ENCODE assay signal across 15 mouse cellular contexts in genomic region chr16:87578881-87579280, GRCm38 (mm10). TPM values are rescaled to one million over a fixed set of nuclear protein-coding genes. Genes with fewer than 3 reads are reported as not detected.
DNase-seq lines count a peak whose midpoint lies in the region; TF ChIP-seq lines count a peak whose summit lies in the region.
"Had no signal": no experiment of that assay in that cellular context is flagged by ENCODE, and none has a peak within 500 bp of the region (broad histone marks: within the 10 kb centered on the region; RNA-seq: fewer than 3 reads in every experiment).

No protein-coding gene starts in this region.

- no peak overlapping the region for H3K4me3 ChIP-seq in ES-Bruce4 (ENCODE audit: low read depth, low read length)
- H3K4me3 ChIP-seq: hindbrain, embryonic 15.5 days; liver, embryonic 15.5 days; midbrain, embryonic 13.5 days had no signal

- peak; percentile 26 for DNase-seq in left cerebral cortex, postnatal 4 days
- no peak for DNase-seq in left cerebral cortex, postnatal 10 days (ENCODE audit: extremely low spot score in 1 of 2, low spot score in 2 of 2)
- peak; percentile 57 for DNase-seq in R1 (ENCODE audit: low read depth, low spot score)
- DNase-seq in cerebellum, postnatal 25 days, result peak; percentile 53 to 70
- DNase-seq in frontal cortex, postnatal 10 days (ENCODE audit: low spot score in 2 of 2), result no peak
- no peak for DNase-seq in layer of hippocampus, adult 11-12 months (ENCODE audit: low spot score)
- DNase-seq: layer of hippocampus, adult 9-11 months; thymus, adult 2 months had no signal

- peak; percentile 56 for TF ChIP-seq CTCF in ES-Bruce4 (IDR thresholded peaks at IDR 0.05; ENCODE audit: low read depth, low read length)

- intact Hi-C loops in left cerebral cortex, postnatal 4 days (cut with DNase I), result no loop called here
- intact Hi-C loops in left cerebral cortex, postnatal 10 days (cut with DNase I), result no loop called here

- no peak overlapping the region for H3K9ac ChIP-seq in ES-Bruce4 (ENCODE audit: low read depth, poor library complexity, severe bottlenecking)
- H3K9ac ChIP-seq: hindbrain, embryonic 15.5 days; liver, embryonic 15.5 days; midbrain, embryonic 13.5 days had no signal

- no peaks in the 10 kb centered on the region for H3K4me1 ChIP-seq in ES-Bruce4 (ENCODE audit: control insufficient read depth, insufficient read depth, low read length)
- H3K4me1 ChIP-seq: liver, embryonic 15.5 days; midbrain, embryonic 13.5 days had no signal

- no peaks in the 10 kb centered on the region for H3K9me3 ChIP-seq in ES-Bruce4 (replicated peaks; ENCODE audit: control insufficient read depth, insufficient read depth, low read length, poor library complexity, severe bottlenecking)
- H3K9me3 ChIP-seq: hindbrain, embryonic 15.5 days; liver, embryonic 15.5 days; midbrain, embryonic 13.5 days had no signal

- TF ChIP-seq EP300 in ES-Bruce4 (IDR thresholded peaks at IDR 0.05; ENCODE audit: insufficient read depth, low read depth, low read length), result no peak

- no peaks in the 10 kb centered on the region for H3K27me3 ChIP-seq in ES-Bruce4 (ENCODE audit: control insufficient read depth, insufficient read depth, low read length, poor library complexity, severe bottlenecking)
- H3K27me3 ChIP-seq: hindbrain, embryonic 15.5 days; liver, embryonic 15.5 days; midbrain, embryonic 13.5 days had no signal

- H3K36me3 ChIP-seq in ES-Bruce4 (ENCODE audit: control insufficient read depth, insufficient read depth, low read length, poor library complexity, severe bottlenecking), result no peaks in the 10 kb centered on the region
- H3K36me3 ChIP-seq: hindbrain, embryonic 15.5 days; liver, embryonic 15.5 days; midbrain, embryonic 13.5 days had no signal

- no peak overlapping the region for H3K27ac ChIP-seq in ES-Bruce4 (ENCODE audit: insufficient read depth, low read length)
- H3K27ac ChIP-seq: hindbrain, embryonic 15.5 days; liver, embryonic 15.5 days; midbrain, embryonic 13.5 days had no signal

- no peak for TF ChIP-seq POLR2A in ES-Bruce4 (IDR thresholded peaks at IDR 0.05; ENCODE audit: insufficient read depth, low read length)

RNA-seq across cellular contexts. Expression of gene Map3k7cl, which starts 25.8 kb away (rescaled TPM):
- under 1 TPM; 0.28 to 0.52 TPM for total RNA-seq in left cerebral cortex, postnatal 4 days (2021)
- 1 to 10 TPM in 1 of 2 experiments, under 1 TPM in 1; 0.69 to 1.1 TPM for total RNA-seq in left cerebral cortex, postnatal 10 days (2021)
- polyA plus RNA-seq in ES-Bruce4 (2011; ENCODE audit: insufficient read depth, insufficient read length, low read depth, missing spikeins), result not detected in 2 replicates
- polyA plus RNA-seq: embryonic facial prominence, embryonic 11.5 days; forebrain, embryonic 14.5 days; heart, embryonic 11.5 days; hindbrain, embryonic 15.5 days; liver, embryonic 15.5 days; midbrain, embryonic 13.5 days had no signal

Comparison
In these comparisons a context has a peak if more than half of its experiments do, and no peak if none do; other contexts are left out.
1. DNase-seq: peak in left cerebral cortex, postnatal 4 days (single experiment), R1 (single experiment) and cerebellum, postnatal 25 days (2 of 2); none in left cerebral cortex, postnatal 10 days (0 of 2), frontal cortex, postnatal 10 days (0 of 2) and layer of hippocampus, adult 11-12 months (single experiment).